Mouse (Mus musculus) kidney, adult 10 weeks (tissue): ENCODE results near the gene Pdpr. TPM values are rescaled to one million over a fixed set of nuclear protein-coding genes. Genes with fewer than 3 reads are reported as not detected.

Experiments
- polyA plus RNA-seq: library from polyadenylated mRNA; stranded (reverse); fragments of 350-450 nt; fragmentation: Illumina TruSeq; extraction: RNeasy Lipid Tissue Mini Kit (QIAGEN cat#74804); gene quantifications from one replicate; pipeline ENCODE4 v1.2.3, GENCODE M21; 2014; ENCODE audit warnings: low read depth, low replicate concordance

Pdpr gene
- polyA plus RNA-seq = 41.5 TPM

GRCm38 (mm10) chr8:111093865-111094718, at the start of gene Pdpr:
TSS of gene Pdpr (plus strand) at chr8:111094630.

GRCm38 (mm10) chr8:111056158-111056663, 38.2 kb upstream of the Pdpr start, which contains the start of gene Exosc6:
TSS of gene Exosc6 (plus strand) at chr8:111056339.

GRCm38 (mm10) chr8:111092326-111092725, 2.1 kb upstream of the Pdpr start, which contains the start of gene Clec18a:
TSS of gene Clec18a (minus strand) at chr8:111092426.

Other genes with a start within 250 kb of the Pdpr start
- 13.7 TPM for gene Cog4, start 248.0 kb upstream of the Pdpr start, polyA plus RNA-seq
- 21.7 TPM for gene Sf3b3, start 247.8 kb upstream of the Pdpr start, polyA plus RNA-seq
- gene Fuk, start 192.1 kb upstream of the Pdpr start, polyA plus RNA-seq = 1.4 TPM
- gene St3gal2, start 174.7 kb upstream of the Pdpr start, polyA plus RNA-seq = 6.1 TPM
- gene Ddx19a, start 96.8 kb upstream of the Pdpr start, polyA plus RNA-seq = 16.3 TPM
- 8.4 TPM for gene Ddx19b, start 62.9 kb upstream of the Pdpr start, polyA plus RNA-seq
- 14.1 TPM for gene Aars, start 61.5 kb upstream of the Pdpr start, polyA plus RNA-seq
- gene Exosc6, start 38.3 kb upstream of the Pdpr start, polyA plus RNA-seq = 7.1 TPM
- gene Clec18a, start 2.2 kb upstream of the Pdpr start, polyA plus RNA-seq = not detected
- gene Glg1, start 164.6 kb downstream of the Pdpr start, polyA plus RNA-seq = 64.6 TPM
- gene Rfwd3, start 205.6 kb downstream of the Pdpr start, polyA plus RNA-seq = 39.8 TPM
- gene Mlkl, start 243.5 kb downstream of the Pdpr start, polyA plus RNA-seq = 2.2 TPM